Mouse (Mus musculus) thymus, postnatal 10 days (tissue): ENCODE results near the gene Nxph3.

ENCODE experiments used
- DNase-seq, 2 experiments: peaks; one replicate each; pipeline ENCODE4 v3.0.0; 2021; ENCODE audit warnings: low spot score in 2 of 2

The Nxph3 gene

DNA sequence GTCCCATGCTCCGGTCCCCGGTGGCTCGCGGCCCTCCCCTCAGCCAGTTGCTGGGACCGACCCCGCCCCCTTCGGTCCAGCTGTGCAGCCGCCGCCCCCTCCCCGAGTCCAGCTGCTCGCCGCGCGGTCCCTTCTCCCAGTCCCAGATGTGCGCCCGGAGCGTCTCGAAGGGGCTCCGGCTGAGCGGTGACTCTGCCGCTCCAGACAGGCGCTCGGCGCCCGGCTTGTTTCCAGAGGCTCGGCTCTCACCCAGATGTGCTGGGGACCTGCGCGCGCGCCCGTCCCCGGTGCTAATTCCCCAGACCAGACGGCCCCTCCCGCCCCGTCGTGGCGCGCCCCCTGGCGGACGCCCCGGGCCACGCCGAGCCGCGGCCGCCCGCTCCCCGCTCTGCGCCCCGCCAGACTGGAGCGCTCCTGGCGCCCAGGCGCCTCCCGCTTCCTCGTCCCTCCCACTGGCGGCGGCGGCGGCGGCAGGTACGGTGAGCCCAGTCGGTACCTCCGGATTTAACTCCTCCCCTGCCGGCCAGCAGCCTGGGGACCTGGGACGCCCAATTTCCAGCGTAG, at the start of gene Nxph3:
Gene Nxph3, minus strand, starts transcription at position 273 of the 564 bp plus-strand sequence.
- peak; percentile 27 to 63 for DNase-seq

DNA sequence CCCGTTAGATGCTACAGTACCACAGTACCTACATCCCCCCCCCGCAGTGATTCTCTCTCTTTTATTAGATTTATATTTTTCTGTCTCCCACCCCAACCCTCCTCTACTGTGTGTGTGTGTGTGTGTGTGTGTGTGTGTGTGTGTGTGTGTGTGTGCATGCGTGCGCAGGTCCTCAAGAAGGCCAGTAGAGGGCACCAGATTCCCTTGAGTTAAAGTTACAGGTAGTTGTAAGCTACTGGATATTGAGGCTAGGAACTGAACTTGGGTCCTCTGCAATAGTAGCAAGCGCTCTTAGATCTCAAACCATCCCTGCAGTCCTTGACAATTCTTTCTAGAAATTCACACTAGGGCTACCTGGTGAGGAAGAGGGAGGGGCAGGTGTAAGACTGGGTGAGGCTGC, 49.5 kb upstream of the Nxph3 start:
- no peak for DNase-seq

DNA sequence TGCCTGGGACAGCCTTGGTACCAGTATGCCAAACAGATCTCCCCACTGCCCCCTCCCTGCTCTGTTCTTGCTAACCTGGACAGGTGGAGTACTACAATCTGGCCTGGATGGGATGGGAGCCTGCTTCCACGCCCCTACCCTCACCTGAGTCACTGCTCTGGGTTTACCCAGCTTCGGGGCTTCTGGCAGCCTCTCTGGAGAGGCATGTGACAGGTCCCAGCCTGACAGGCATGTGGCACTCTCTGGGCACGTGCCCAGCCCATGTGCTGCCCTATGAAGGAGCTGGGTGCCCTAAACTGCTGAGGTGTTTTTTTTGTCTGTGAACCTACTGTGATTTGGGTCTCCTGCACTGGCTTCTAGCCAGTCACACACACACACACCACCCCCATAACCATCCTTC, 46.4 kb upstream of the Nxph3 start:
- DNase-seq = no peak

GRCm38 (mm10) chr11:95559761-95560160, 45.4 kb upstream of the Nxph3 start:
- no peak for DNase-seq

DNA sequence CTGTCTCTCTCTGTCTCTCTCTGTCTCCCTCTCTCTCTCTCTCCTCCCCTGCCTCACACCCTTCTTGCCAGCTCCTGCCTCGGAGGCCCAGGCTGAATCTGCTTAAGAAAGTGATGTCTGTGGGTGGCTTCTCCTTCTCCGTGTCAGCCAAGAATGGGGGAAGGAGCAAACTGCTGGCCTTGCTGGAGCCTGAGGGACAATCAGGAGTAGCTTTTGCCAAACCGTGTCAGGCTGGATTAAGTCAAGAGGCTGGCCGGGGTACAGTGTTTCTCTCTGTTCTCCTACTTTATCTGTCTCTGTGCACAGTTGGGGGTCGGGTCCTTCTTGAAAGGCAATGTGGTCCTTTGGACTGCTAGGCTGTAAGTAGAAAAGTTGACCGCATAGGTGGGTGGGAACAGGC, 43.3 kb upstream of the Nxph3 start:
- no peak for DNase-seq

DNA sequence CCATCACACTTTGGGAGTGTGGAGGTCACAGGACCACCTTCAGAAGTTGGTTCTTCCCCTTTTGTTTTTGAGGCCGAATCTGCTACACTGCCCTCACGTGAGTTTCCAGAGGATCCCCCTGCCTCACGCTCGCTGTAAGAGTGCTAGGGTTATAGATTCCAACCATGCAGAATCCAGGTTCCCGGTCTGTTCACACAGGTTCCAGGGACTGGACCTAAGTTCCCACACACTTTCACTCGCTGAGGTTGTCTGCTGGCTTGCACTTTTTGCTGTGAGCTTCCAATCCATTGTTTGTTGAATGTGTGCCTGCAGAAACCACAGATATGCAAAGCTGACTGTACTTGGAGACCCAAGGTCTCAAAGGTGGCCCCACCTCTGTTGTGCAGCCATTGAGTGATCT, 42.7 kb upstream of the Nxph3 start:
- no peak for DNase-seq

GRCm38 (mm10) chr11:95555279-95555678, 40.9 kb upstream of the Nxph3 start:
- DNase-seq = no peak

- no peak for DNase-seq
Measured at GRCm38 (mm10) chr11:95550301-95551021, 36.1 kb upstream of the Nxph3 start.

DNA sequence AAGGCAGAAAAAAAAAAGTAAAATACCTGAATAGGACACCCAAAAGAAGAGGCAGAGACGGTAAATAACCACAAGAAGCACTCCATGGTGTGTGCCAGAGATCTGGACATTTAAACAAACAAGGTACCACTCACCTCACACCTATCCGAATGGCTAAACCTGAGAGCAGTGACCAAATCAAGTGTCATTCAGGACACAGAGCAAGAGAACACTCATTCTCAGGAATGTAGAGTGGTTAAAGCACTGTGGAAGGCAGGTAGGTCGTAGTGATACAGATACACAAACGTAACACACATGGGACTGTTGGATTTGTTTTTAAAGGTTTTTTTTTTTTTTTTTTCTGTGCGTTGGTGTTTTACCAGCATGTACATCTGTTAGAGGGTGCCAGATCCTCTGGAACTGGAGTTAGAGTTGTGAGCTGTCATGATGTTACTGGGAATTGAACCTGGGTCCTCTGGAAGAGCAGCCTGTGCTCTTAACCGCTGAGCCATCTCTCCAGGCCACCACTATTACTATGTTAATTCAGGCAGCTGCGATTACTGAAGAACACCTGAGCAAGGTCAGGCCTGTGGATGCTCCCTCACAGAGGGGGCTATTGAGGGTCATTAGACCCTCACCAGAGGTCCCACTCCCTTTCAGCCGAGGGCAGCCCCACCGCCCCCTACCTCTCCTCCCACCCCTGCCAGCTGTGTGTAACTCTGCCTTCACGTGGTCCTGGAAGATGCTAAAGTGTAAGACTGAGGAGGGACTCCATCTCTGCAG, 31.8 kb upstream of the Nxph3 start:
- DNase-seq = no peak

GRCm38 (mm10) chr11:95544546-95545327, 30.4 kb upstream of the Nxph3 start:
- no peak for DNase-seq

DNA sequence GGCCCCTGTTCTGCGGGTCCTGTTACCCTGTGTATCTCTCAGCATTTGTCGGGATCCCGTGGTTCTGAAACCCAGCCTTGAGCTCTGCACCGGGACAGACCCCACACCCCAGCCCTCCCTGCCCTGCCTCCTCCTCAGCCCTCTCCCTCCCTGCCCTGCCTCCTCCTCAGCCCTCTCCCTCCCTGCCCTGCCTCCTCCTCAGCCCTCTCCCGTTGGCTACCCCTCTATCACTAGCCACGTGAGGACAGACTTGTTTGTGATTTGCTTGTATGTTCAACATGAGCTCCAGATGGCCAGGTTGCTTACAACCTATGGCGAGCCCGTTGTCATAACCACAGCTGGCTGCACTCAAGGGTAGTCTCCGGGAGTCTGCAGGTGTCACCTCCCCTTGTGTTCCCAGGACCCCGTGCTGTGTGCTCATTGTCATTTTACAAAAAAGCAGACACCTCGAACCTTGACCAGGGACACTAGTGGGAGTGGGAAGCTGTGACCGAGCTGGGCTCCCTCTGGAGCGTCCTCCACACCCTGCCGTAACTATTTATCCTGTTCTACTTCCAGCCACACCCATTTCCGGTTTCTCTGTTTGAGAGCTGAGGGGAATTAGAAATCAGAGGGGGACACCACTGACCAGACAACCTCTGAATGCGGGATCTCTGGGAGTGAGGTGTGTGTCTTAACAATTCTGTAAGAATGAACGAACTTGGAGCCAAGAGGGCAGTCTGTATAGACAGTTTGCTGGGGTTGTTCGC, 26.4 kb upstream of the Nxph3 start:
- no peak for DNase-seq

DNA sequence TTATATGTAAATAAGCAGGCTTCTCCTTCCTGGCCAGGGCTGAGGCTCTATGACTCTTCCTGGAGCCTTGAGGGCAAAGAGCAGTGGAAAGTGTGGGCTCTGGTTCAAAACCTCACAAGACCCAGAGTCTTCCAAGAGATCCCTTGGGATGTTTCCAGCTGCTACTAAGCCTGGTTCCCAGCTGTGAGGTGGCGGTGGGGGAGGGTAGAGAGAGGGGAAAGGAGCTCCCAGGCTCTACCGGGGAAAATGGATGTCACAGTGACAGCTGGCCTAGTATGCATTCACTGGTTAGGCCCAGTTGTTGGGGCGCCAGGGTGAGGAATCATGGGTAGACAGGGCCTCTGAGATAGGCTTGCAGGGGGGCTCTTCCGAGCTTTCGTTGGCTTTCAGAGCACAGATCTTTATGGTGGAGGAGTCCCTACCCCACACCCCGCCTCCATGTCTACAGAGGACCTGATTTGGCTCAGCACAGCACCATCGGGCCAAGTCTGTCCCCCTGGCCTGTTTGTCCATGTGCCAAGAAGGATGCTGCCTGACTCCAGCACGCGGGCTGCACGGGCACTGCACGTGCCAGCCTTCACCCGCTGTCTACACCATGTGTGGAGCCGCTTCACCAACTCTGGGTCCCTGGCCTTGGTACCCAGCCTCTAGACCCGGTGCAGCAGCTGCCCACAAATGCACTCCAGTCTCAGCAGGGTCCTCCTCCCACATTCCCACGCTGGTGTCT, 24.2 kb upstream of the Nxph3 start:
- no peak for DNase-seq

GRCm38 (mm10) chr11:95533484-95534160, 19.3 kb upstream of the Nxph3 start:
- DNase-seq = peak; percentile 32 to 85

GRCm38 (mm10) chr11:95532353-95533072, 18.1 kb upstream of the Nxph3 start:
- DNase-seq = no peak

DNA sequence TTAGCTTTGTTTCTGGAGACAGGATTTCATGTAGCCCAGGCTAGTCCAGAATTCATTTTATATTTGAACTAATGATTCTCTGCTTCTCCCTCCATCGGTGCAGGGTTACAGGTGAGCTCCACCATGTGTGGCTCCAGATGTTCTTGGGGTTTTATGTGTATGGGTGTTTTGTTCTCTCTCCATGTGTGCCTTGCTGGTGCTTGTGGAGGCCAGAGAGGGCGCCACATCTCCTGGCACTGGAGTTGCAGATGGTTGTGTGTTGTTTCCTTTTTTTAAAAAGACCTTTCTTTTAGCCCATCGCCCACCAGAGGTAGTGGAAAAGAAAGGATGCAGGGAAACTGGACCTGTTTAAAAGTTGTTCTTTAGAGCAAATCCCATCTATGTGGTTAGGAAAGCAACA, 13.9 kb upstream of the Nxph3 start:
- DNase-seq = no peak

DNA sequence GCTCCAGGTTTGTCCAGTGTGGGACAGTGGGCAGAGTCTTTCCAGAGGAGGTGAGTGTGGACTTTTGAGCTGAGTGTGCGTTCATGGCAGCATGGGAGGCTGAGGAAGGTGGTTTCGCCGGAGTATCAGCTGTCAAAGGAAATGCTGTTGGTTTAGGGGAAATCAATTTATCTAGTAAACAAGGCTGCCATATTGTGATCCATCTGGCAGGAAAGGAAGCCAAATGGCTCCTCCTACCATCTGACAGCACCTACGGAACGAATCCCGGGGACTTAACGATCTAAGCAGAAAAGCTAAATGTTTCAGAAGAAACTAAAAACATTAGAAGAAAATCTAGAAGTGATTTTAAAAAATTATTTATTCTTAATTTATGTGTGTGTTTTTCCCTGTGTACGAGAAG, 12.9 kb upstream of the Nxph3 start:
- no peak for DNase-seq

DNA sequence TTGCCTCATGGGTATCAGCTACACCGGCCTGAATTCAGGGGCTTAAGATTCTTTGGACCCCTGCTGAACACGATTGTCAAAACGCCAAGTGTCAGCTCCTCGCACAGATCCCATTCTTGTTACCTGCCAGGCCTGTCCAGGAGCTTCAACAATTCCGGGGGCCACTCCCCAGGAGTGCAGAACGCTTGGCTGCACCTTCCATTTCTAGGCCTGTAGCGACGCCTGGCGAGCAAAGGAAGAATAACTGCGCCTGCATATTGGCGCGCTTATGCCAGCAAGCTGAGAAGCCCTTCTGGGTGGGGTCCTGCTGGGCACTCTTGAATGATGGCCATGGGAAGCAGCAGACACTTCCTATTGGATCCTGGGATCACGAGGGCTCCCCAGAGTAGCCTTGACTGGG, 7.2 kb upstream of the Nxph3 start:
- peak; percentile 47 to 68 for DNase-seq

GRCm38 (mm10) chr11:95520456-95521072, 6.2 kb upstream of the Nxph3 start:
- DNase-seq = peak; percentile 79 to 94

DNA sequence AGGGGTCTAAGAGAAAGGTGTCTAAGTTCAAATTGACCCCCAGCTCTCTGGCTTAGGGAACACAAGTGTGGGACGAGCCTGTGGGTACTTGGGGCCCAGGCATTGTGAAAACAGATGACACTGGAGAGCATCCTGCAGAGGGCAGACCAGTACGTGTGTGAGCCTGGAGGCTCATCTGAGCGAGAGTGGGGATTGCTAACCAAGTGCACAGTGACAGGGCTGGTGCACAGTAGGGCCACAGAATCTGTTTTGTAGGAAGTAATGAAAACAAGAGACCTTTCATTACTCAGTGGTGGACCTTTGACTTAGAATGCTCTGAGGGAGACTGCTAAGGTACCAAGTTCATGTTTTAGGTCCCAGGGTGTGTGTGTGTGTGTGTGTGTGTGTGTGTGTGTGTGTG, 5.6 kb upstream of the Nxph3 start:
- no peak for DNase-seq
